Mouse (Mus musculus) kidney, adult 2 months (tissue): ENCODE data around the gene Zc3h15. TPM values are rescaled to one million over a fixed set of nuclear protein-coding genes. Genes with fewer than 3 reads are reported as not detected.
A peak's percentile ranks its signal among the peaks of the same experiment; 100 is the strongest.
"Not testable (repeated sequence)": the region's sequence is repeated elsewhere in the genome, so short reads cannot be mapped to it uniquely, and the experiment has no call there.

Experiments
- DNase-seq: peaks from one replicate; pipeline ENCODE4 v3.0.0; 2021
- H3K27ac ChIP-seq: fragments of 200-500 bp; 2 replicates; pipeline ENCODE4 v1.5.1; 2012; ENCODE audit warnings: low read depth, low read length, control low read depth, inconsistent platforms; ENCODE audit not compliant: insufficient read depth
- H3K27me3 ChIP-seq: fragments of 200-500 bp; replicated peaks from 2 replicates; pipeline ENCODE4 v1.6.1; 2012; ENCODE audit warnings: mild to moderate bottlenecking, moderate library complexity, low read length, inconsistent platforms; ENCODE audit not compliant: control insufficient read depth, insufficient read depth
- H3K36me3 ChIP-seq: fragments of 200-500 bp; 2 replicates; pipeline ENCODE4 v1.6.1; 2012; ENCODE audit warnings: mild to moderate bottlenecking, moderate library complexity, low read length, inconsistent platforms; ENCODE audit not compliant: control insufficient read depth, insufficient read depth
- H3K4me1 ChIP-seq: fragments of 200-500 bp; 2 replicates; pipeline ENCODE4 v1.6.1; 2011; ENCODE audit warnings: low read length; ENCODE audit not compliant: control insufficient read depth, insufficient read depth
- H3K4me3 ChIP-seq: fragments of 200-500 bp; 2 replicates; pipeline ENCODE4 v1.5.1; 2011; ENCODE audit warnings: mild to moderate bottlenecking, low read depth, low read length, control low read depth; ENCODE audit not compliant: insufficient read depth
- CTCF ChIP-seq: fragments of 200-500 bp; conservative IDR thresholded peaks from 2 replicates; pipeline ENCODE4 v1.5.1; 2011; ENCODE audit warnings: low read depth, mild to moderate bottlenecking, control low read depth, low read length, moderate library complexity, mixed read lengths; ENCODE audit not compliant: insufficient read depth, insufficient read length
- POLR2A ChIP-seq: fragments of 200-500 bp; IDR thresholded peaks from one replicate; pipeline ENCODE4 v1.6.1; 2011; ENCODE audit warnings: low read depth, low read length, control low read depth
- WGBS: fragments of 180-500 bp; shearing (Covaris S2); methylation state at CpG from one replicate; pipeline ENCODE4 v1.1.7; 2018; 5-methylcytosine and 5-hydroxymethylcytosine counted together
- polyA plus RNA-seq: library from polyadenylated mRNA; depleted of rRNA; stranded (reverse); fragments of >200 nt; gene quantifications from 2 replicates; pipeline ENCODE4 v1.2.3, GENCODE M21; 2012

The Zc3h15 gene
- polyA plus RNA-seq, 1 experiment = 25.2 TPM

DNA sequence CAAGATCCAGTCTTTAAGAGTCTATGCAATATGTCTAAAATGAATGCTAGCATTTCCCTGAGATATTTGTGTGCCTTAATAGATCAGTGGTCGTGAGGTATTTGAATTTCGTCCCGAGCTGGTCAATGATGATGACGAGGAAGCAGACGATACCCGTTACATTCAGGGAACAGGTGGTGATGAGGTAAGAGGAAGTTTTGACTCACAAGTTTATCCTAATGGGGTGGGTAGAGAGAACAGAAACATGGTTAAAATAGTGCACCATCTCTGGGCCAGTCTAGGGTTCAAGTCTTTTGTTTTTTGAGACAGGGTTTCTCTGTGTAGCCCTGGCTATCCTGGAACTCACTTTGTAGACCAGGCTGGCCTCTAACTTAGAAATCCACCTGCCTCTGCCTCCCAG, 17.1 kb downstream of the Zc3h15 start:
- no peak for DNase-seq
- Histone ChIP-seq H3K36me3 (peaks cover 9% of the 10 kb centered on the region; the same call in 1 of the 2 replicates), H3K4me3 (no peak overlapping the region), H3K27ac (no peak overlapping the region), H3K4me1 (no peaks in the 10 kb centered on the region), H3K27me3 (no peaks in the 10 kb centered on the region)
- TF ChIP-seq CTCF (no peak), POLR2A (no peak)
- 78% methylated on average over 6 of the region's 6 CpGs for WGBS

DNA sequence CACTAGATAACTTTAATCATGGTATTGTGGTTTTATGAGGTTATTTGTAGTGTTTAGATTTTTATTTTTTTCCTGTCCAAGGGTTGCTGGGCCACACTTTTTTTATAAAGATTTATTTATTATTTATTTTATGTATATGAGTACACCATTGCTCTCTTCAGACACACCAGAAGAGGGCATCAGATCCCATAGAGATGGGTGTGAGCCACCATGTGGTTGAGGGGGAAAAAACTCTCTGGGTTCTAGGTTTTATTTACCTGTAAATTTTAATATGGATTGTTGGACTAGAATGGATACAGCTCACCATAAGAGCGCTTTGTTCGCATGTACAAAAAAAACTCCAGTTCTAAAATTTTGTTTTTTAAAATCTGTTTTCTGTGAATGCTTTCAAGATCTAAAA, 20.8 kb downstream of the Zc3h15 start:
- 95% methylated on average over 2 of the region's 2 CpGs for WGBS
- not testable (repeated sequence) for H3K4me1 ChIP-seq, H3K4me3 ChIP-seq, H3K27ac ChIP-seq, H3K27me3 ChIP-seq, DNase-seq, H3K36me3 ChIP-seq

DNA sequence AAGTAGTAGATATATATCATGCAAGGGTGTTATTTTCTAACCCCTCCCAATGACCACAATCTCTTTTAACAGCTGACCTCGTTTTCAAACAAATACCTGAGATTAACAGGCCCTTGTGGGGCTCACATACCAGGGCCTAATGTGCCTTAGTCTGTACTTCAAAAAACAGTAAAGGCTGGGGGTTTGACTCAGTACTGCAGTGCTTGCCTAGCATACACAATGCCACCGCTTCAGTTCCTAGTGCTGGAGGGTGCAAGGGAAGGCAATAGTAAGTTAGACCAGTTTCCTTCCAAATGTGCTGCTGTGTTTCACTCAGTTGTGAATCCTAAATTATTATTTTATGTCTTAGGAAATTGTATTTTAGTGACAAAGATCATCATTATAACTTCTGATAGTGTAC, 23.2 kb downstream of the Zc3h15 start:
- Histone ChIP-seq H3K4me1 (no peaks in the 10 kb centered on the region), H3K27ac (no peak overlapping the region; the same call in 1 of the 2 replicates), H3K27me3 (no peaks in the 10 kb centered on the region), H3K36me3 (peaks cover 3% of the 10 kb centered on the region; the same call in 1 of the 2 replicates), H3K4me3 (no peak overlapping the region)
- TF ChIP-seq CTCF (no peak), POLR2A (no peak)
- DNase-seq = no peak
- WGBS = 63% methylated on average over 2 of the region's 2 CpGs

DNA sequence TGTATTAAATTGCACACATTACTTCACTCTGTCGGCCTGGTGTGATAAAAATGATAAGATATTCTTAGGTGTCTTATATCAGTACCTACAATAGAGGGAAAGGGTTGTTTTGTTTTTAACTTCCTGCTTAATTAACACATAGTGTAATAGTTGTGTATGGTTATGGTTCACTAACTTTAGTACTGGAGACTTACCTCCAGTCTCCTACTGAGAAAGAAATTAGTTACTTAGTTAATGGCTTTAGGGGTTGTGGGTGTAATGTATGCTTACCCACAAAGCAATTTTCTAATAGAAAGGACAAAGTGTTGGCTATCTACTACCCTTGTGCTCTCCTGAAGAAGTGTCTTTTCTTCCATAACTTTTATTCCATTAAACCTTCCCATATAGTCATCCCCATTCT, 23.8 kb downstream of the Zc3h15 start:
- Histone ChIP-seq H3K4me3 (no peak overlapping the region), H3K36me3 (peaks cover 2% of the 10 kb centered on the region; the same call in 1 of the 2 replicates), H3K27me3 (no peaks in the 10 kb centered on the region), H3K4me1 (peaks cover 2% of the 10 kb centered on the region; the same call in 1 of the 2 replicates), H3K27ac (no peak overlapping the region)
- DNase-seq = peak; percentile 21
- TF ChIP-seq POLR2A = no peak
- TF ChIP-seq CTCF = no peak
- whole genome bisulfite sequencing = 34% methylated on average over 1 of the region's 1 CpGs

DNA sequence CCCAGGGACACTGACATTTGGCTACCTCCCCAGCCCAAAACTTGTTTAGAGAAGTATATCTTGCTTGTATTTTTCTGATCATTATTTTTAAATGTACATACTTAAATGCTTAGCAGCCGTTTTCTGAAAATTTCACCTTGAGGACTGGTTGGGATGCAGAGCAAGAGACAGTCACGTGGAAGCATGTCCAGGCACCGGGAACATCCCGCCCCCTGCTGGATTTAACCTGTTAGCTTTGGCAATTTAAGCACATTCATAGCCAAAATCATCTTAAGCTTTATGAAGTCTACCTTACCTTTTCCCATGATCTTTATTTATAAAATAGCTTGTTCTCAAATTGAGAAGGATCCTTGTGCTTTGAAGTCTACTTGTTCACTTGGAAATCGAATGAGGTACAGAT, 25.8 kb downstream of the Zc3h15 start:
- WGBS = 51% methylated on average over 5 of the region's 5 CpGs
- peak; percentile 50 for TF ChIP-seq CTCF
- no peak for TF ChIP-seq POLR2A
- peak; percentile 54 for DNase-seq

DNA sequence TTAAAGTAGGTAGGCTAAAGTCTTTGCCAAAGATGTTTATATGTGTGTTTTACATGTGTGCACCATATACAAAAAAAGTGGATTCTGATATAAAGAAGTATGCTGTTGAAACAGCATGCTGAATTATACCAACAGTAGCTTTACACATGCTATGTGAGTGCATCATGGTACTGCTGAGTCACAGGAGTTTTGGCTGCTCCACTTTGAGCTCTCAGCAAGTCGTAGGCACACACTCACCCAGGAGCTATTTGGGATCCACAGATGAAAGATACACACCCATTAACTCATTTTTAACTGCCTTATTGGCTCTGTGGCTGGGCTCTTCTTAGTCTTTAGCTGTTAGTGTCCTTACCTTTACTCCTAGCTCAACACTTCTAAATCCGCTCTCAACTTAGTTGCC, 27.6 kb downstream of the Zc3h15 start:
- H3K36me3 ChIP-seq = no peaks in the 10 kb centered on the region
- TF ChIP-seq CTCF = no peak
- TF ChIP-seq POLR2A = no peak
- no peak overlapping the region for H3K27ac ChIP-seq
- peaks cover 7% of the 10 kb centered on the region; the same call in 1 of the 2 replicates for H3K4me1 ChIP-seq
- no peaks in the 10 kb centered on the region for H3K27me3 ChIP-seq
- DNase-seq = no peak
- WGBS = 86% methylated on average over 2 of the region's 2 CpGs
- H3K4me3 ChIP-seq = no peak overlapping the region

More for the DNA sequence above, 25.8 kb downstream of the Zc3h15 start:
- no peak overlapping the region for H3K27ac ChIP-seq
- no peaks in the 10 kb centered on the region for H3K36me3 ChIP-seq
- no peak overlapping the region for H3K4me3 ChIP-seq
- H3K4me1 ChIP-seq = peaks cover 7% of the 10 kb centered on the region; the same call in 1 of the 2 replicates
- no peaks in the 10 kb centered on the region for H3K27me3 ChIP-seq

DNA sequence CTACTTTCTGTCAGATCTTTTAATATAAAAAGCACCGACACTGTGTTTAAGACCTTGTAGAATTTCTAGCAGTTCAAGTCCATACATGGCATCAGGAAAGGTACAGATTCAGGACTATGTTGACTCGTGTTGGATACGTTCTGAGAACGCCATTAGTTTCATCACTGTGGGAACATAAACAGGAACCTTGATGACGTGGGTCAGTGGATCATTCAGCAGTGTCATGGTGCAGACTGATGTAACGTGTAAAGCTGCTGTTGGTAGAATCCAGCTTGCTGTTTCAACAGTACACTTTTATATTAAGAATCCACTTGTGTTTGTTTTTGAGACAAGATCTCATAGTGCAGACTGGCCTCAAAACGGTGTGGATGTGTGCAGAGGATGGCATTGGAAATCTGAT, 28.8 kb downstream of the Zc3h15 start:
- 40% methylated on average over 7 of the region's 7 CpGs for WGBS
- Histone ChIP-seq H3K27me3 (no peaks in the 10 kb centered on the region), H3K4me3 (no peak overlapping the region), H3K36me3 (no peaks in the 10 kb centered on the region), H3K27ac (peak overlapping the region; percentile 7; the same call in 1 of the 2 replicates), H3K4me1 (peaks cover 7% of the 10 kb centered on the region; the same call in 1 of the 2 replicates)
- no peak for DNase-seq
- TF ChIP-seq CTCF (no peak), POLR2A (no peak)
